Mouse (Mus musculus) embryonic fibroblast, embryonic 13.5 days (primary cell): ENCODE results near the gene Sox14.

Experiments used
- CTCF ChIP-seq: IDR thresholded peaks from 2 replicates; pipeline ENCODE4 v1.5.1; 2011; ENCODE audit warnings: mild to moderate bottlenecking, control low read depth, low read length, moderate library complexity, borderline replicate concordance; ENCODE audit not compliant: insufficient read depth
- POLR2A ChIP-seq: IDR thresholded peaks from 2 replicates; pipeline ENCODE4 v1.6.1; 2011; ENCODE audit warnings: low read depth, mild to moderate bottlenecking, control low read depth, low read length, moderate library complexity

- no peak for TF ChIP-seq CTCF
- no peak for TF ChIP-seq POLR2A
Measured at GRCm38 (mm10) chr9:99876373-99877055, 544 bp upstream of the Sox14 start.
